Mouse (Mus musculus) olfactory bulb, adult 2 months (tissue): Measurements from ENCODE around the gene Fam168a. TPM values are rescaled to one million over a fixed set of nuclear protein-coding genes. Genes with fewer than 3 reads are reported as not detected.

Source experiments
- H3K27ac ChIP-seq: fragments of 200-500 bp; 2 replicates; pipeline ENCODE4 v1.5.1; 2012; ENCODE audit warnings: low read depth, low read length; ENCODE audit not compliant: insufficient read depth
- H3K4me1 ChIP-seq: fragments of 200-500 bp; 2 replicates; pipeline ENCODE4 v1.6.1; 2012; ENCODE audit warnings: low read length; ENCODE audit not compliant: control insufficient read depth, insufficient read depth
- H3K4me3 ChIP-seq: fragments of 200-500 bp; 2 replicates; pipeline ENCODE4 v1.5.1; 2012; ENCODE audit warnings: mild to moderate bottlenecking, low read depth, low read length, moderate library complexity; ENCODE audit not compliant: insufficient read depth
- CTCF ChIP-seq: fragments of 200-500 bp; IDR thresholded peaks from 2 replicates; pipeline ENCODE4 v1.5.1; 2012; ENCODE audit warnings: low read depth, mild to moderate bottlenecking, low read length, moderate library complexity; ENCODE audit not compliant: insufficient read depth
- POLR2A ChIP-seq: fragments of 200-500 bp; IDR thresholded peaks from 2 replicates; pipeline ENCODE4 v1.6.1; 2012; ENCODE audit warnings: mild to moderate bottlenecking, low read depth, low read length, moderate library complexity; ENCODE audit not compliant: insufficient read depth
- WGBS: fragments of 180-500 bp; shearing (Covaris S2); methylation state at CpG from one replicate; pipeline ENCODE4 v1.1.7; 2018; 5-methylcytosine and 5-hydroxymethylcytosine counted together
- polyA plus RNA-seq: library from polyadenylated mRNA; stranded (reverse); fragments of >200 nt; gene quantifications from 2 replicates; pipeline ENCODE4 v1.2.4, GENCODE M21; 2012; ENCODE audit warnings: low replicate concordance; ENCODE audit not compliant: missing spikeins, insufficient read depth, insufficient read length

Gene Fam168a
- polyA plus RNA-seq, 1 experiment, result not detected

DNA sequence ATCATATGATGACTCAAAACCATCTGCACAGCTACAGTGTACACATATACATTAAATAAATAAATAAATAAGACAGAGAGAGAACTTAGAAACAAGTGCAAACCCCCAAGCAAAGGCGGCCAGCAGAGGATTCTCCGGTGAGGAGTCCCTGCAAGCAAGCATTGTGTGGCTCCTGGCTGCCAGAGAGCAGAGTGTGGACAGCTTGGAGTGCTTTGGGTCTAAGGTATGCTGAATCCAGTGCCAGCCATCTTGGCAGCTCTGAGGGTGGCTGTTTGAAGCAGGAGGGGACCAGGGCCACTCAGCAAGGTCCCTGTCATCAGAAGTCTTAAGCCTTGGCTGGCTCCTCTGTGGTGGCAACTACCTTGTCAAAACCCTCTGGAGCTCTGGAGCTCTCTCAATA is 31.5 kb upstream of the Fam168a start:
- H3K4me3 ChIP-seq, result no peak overlapping the region
- no peak overlapping the region for H3K27ac ChIP-seq
- H3K4me1 ChIP-seq, result peaks cover 4% of the 10 kb centered on the region; the same call in 1 of the 2 replicates
- no peak for TF ChIP-seq CTCF
- TF ChIP-seq POLR2A, result no peak
- whole genome bisulfite sequencing, result 88% methylated on average over 2 of the region's 2 CpGs

DNA sequence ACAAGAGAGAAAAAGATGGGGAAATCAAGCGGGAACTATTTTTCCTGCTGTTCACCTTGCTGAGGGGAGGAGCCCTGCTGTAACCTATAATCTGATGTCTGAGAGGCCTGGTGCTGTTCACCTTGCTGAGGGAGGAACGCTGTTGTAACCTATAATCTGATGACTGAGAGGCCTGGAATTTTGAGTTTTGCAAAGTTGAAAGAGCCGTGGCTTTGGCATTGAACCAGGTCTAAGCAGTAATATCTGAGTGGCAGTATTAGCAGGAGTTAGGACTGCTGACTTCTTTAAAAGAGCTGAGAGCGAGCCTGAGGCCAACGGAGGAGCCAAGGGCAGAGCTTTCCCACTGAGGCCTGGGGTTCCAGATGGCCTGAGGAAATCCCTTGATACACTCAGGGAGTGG is 28.4 kb upstream of the Fam168a start:
- TF ChIP-seq POLR2A (no peak), CTCF (no peak)
- 91% methylated on average over 5 of the region's 5 CpGs for WGBS
- H3K4me1 ChIP-seq, result peaks cover 4% of the 10 kb centered on the region; the same call in 1 of the 2 replicates
- H3K4me3 ChIP-seq, result no peak overlapping the region
- no peak overlapping the region for H3K27ac ChIP-seq

DNA sequence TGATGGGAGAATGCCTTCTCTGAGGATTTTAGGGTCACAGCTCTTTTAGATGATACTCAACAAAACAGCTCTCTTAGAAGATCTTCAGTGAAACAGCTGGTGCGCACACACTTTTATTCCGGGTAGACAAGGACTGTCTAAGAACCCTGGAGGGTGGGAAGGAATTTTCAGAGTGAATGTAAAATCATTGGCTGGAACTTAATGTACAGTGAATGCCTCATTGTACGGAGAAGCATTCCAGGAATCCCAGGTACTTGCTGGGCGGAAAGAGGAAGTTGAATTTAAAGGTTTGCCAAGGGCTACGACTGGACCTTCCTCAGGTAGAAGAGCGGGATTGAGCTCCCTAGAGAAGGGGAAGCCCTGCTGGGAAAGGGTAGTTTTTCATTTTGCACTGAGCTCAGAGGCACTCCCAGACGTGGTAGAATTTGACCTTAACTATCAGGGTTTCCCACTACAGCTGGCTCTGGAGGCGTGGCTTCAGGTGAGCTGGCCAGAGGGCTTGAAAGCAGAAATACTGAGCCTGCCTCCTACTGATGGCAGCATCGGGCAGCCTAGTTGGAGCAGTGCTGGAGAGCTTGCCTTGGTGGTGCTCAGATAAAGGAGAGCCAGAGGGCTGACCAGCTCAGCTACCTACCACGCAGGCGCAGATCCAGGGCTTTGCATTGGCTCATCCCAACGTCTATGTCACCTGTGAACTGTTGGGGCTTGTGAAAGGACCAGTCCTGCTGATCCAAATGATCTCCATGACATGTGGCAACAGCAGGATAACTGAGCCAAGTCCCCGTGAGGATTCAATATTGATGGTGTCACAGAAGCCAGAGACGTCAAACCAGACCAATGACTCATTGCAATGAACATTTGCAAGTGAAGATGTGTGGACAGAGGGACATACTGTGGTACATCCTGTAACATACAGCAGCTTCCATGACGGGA is 27.2 kb upstream of the Fam168a start:
- Histone ChIP-seq H3K4me3 (no peak overlapping the region), H3K27ac (no peak overlapping the region), H3K4me1 (no peaks in the 10 kb centered on the region)
- 73% methylated on average over 15 of the region's 15 CpGs for WGBS
- TF ChIP-seq CTCF, result no peak
- TF ChIP-seq POLR2A, result no peak

DNA sequence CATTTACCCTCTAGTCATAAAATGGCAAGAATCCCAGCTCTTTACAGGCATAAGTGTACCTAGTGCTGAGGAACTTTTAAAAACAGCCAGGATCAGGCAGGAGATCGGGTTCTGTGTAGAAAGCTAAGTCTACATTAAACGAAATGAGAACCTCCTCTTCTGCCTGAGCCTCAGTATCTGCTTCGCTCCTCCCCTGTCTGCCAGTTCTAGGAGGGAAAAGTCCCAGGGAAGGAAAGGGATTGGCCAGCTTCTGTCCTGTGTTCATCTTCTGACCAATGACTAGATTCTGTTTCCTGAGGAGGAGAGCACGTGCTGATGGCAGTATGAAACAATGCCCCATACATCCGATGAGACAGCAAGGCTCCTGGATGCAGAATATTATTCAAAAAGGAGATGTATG is 25.3 kb upstream of the Fam168a start:
- Histone ChIP-seq H3K4me1 (no peaks in the 10 kb centered on the region), H3K4me3 (no peak overlapping the region), H3K27ac (no peak overlapping the region)
- WGBS, result 59% methylated on average over 5 of the region's 5 CpGs
- no peak for TF ChIP-seq CTCF
- TF ChIP-seq POLR2A, result no peak

DNA sequence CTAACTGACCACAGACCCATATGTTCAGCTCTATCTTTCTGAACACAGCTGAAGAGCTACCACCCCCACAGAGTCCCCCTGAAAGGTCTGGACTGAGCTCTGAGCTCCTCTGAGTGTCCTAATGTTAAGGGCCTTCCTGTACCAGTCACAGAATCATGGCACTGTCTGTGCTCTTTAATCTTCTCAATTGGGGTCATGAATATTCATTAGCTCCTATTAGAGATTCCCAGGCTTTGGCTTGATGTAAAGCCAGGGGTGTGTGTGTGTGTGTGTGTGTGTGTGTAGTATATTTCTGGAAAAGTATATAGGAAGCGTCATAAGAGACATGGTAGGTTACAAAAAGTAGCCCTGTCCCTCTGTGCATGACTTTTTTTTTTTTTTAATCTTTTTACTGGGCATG is 23.2 kb upstream of the Fam168a start:
- Histone ChIP-seq H3K4me1 (no peaks in the 10 kb centered on the region), H3K4me3 (no peak overlapping the region), H3K27ac (no peak overlapping the region)
- WGBS, result 88% methylated on average over 1 of the region's 1 CpGs
- TF ChIP-seq POLR2A (no peak), CTCF (no peak)

DNA sequence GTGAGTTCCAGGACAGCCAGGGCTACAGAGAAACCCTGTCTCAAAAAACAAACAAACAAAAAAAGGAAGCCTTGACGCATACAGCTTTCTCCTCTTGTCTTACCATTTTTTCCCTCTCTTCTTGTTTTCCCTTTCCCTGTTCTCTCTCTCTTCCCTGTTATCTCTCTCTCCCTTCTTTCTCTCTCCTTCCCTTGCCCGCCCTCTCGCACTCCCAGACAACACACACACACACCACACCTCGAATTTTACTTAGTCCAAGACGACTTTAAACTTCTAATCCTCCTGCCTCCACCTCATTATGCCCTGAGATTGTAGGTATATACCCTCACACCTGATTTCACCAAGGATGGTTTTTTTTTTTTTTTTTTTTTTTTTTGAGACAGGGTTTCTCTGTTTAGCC is 22.4 kb upstream of the Fam168a start:
- 75% methylated on average over 5 of the region's 5 CpGs for WGBS
- Histone ChIP-seq H3K27ac (no peak overlapping the region), H3K4me1 (no peaks in the 10 kb centered on the region), H3K4me3 (no peak overlapping the region)
- TF ChIP-seq CTCF (no peak), POLR2A (no peak)

DNA sequence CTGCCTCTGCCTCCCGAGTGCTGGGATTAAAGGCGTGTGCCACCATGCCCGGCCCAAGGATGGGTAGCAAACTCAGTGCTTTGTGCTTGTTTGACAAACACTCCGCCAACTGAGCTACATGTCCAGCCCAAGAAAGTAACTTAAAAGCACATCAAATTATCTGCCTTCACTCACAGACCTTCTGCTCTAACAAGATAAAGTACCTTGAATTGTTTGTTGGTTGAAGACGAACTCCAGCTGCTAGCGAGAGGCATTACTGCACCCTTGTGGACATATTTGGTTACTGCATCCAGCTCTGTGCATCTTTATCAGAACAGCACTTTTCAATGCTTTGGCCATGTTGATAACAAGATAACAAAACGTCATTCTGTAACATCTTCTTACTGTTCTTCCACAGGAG is 21.9 kb upstream of the Fam168a start:
- Histone ChIP-seq H3K4me3 (no peak overlapping the region), H3K4me1 (no peaks in the 10 kb centered on the region), H3K27ac (no peak overlapping the region)
- TF ChIP-seq POLR2A (no peak), CTCF (no peak)
- WGBS, result 53% methylated on average over 7 of the region's 7 CpGs

DNA sequence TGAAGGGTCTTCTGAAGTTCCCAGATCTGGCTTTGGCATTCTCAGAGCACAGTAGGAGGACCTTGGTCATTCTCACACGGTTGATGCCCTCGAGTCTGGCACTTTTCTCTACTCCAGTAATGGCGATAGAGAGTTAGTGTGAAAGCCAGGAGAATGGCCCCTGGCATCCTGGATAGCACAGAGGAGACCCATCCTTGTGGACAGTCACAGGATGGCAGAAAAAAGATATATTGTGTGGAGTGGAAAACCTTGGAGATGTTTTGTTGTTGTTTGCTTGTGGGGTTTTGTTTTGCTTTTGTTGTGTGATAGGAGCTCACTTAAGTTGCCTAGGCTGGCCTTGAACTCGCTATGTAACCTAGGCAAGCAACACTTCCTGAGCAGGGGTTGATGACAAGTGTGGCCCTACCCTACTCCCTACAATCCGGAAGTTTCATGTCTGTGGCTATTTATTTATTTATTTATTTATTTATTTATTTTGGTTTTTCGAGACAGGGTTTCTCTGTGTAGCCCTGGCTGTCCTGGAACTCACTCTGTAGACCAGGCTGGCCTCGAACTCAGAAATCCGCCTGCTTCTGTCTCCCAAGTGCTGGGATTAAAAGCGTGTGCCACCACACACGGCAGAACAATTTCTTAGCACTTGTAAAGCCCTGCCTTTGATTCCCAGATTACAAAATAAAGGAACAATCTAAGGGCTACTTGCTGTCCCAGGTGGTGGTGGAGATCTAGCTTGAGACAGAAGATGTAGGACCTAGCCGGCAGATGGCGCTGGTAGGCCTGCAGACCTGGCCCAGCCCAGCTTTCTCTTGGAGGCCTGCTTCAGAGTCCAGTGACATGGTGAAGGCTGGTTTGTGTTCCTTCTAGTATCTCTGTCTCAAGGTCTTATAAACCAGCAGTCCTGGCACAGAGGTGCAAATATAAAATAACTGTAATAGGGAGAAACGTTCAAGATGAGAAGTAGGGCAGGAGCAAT is 21.1 kb upstream of the Fam168a start:
- H3K4me3 ChIP-seq, result no peak overlapping the region
- TF ChIP-seq POLR2A (no peak), CTCF (peak; percentile 67)
- H3K4me1 ChIP-seq, result no peaks in the 10 kb centered on the region
- no peak overlapping the region for H3K27ac ChIP-seq
- 49% methylated on average over 13 of the region's 13 CpGs for WGBS

DNA sequence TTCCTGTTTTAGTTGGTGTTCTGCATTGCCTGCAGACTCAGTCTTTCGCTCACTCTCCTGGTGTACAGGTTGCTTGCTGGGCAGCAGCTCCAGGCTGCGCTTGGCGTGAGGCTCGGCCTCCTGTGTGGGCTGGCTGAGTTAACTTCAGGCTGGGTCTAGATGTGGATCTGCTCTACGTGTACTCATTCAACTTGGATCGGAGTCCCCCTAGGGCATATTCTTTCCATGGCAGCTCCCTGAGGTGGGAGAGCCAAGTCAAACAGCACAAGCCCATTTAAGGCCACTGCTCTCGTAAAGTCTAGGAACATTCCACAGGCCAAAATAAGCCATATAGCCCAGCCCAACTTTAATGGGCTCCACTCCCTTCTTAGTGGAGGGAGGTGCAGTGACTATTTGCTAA is 18.0 kb upstream of the Fam168a start:
- H3K27ac ChIP-seq, result no peak overlapping the region
- WGBS, result 87% methylated on average over 7 of the region's 7 CpGs
- no peak overlapping the region for H3K4me3 ChIP-seq
- H3K4me1 ChIP-seq, result no peaks in the 10 kb centered on the region
- TF ChIP-seq CTCF, result no peak
- TF ChIP-seq POLR2A, result no peak
